Mouse (Mus musculus) kidney, embryonic 15.5 days (tissue): ENCODE data around the gene AW011738. TPM values are rescaled to one million over a fixed set of nuclear protein-coding genes. Genes with fewer than 3 reads are reported as not detected.
A peak's percentile ranks its signal among the peaks of the same experiment; 100 is the strongest.

Source experiments
- ATAC-seq: fragments of 200-750 bp; cut with Nextera tagmentation; replicated peaks from 2 replicates; pipeline ENCODE4 v1.8.0; 2017; ENCODE audit warnings: moderate TSS enrichment; ENCODE audit not compliant: low FRiP score
- H3K27ac ChIP-seq: fragments of 300-500 bp; sonication (generic); 2 replicates; pipeline ENCODE4 v1.5.1; 2015; ENCODE audit warnings: mild to moderate bottlenecking, inconsistent platforms
- H3K27me3 ChIP-seq: fragments of 300-500 bp; sonication (generic); 2 replicates; pipeline ENCODE4 v1.6.1; 2015; ENCODE audit warnings: inconsistent platforms
- H3K36me3 ChIP-seq: fragments of 300-500 bp; sonication (generic); 2 replicates; pipeline ENCODE4 v1.6.1; 2015; ENCODE audit warnings: inconsistent platforms
- H3K4me1 ChIP-seq: fragments of 300-500 bp; sonication (generic); 2 replicates; pipeline ENCODE4 v1.6.1; 2015; ENCODE audit warnings: inconsistent platforms
- H3K4me2 ChIP-seq: fragments of 300-500 bp; sonication (generic); 2 replicates; pipeline ENCODE4 v1.6.1; 2015; ENCODE audit warnings: moderate library complexity, mild to moderate bottlenecking, inconsistent platforms
- H3K4me3 ChIP-seq: fragments of 300-500 bp; sonication (generic); replicated peaks from 2 replicates; pipeline ENCODE4 v1.5.1; 2015; ENCODE audit warnings: mild to moderate bottlenecking, inconsistent platforms
- H3K9ac ChIP-seq: fragments of 300-500 bp; sonication (generic); 2 replicates; pipeline ENCODE4 v1.6.1; 2015; ENCODE audit warnings: mild to moderate bottlenecking, inconsistent platforms
- H3K9me3 ChIP-seq: fragments of 300-500 bp; sonication (generic); replicated peaks from 2 replicates; pipeline ENCODE4 v1.6.1; 2016; ENCODE audit warnings: inconsistent platforms
- WGBS: fragments of 180-500 bp; shearing (Covaris S2); methylation state at CpG from one replicate; pipeline ENCODE4 v1.1.7; 2015; ENCODE audit warnings: mixed read lengths; 5-methylcytosine and 5-hydroxymethylcytosine counted together
- polyA plus RNA-seq: library from polyadenylated mRNA; unstranded; fragments of >200 nt; fragmentation: Nextera tagmentation; extraction: Ambion mirVana; gene quantifications from 2 replicates; pipeline ENCODE4 v1.2.1, GENCODE M21; 2015

The AW011738 gene
- polyA plus RNA-seq, 1 experiment from 2014 or later, result 7.6 TPM

- ATAC-seq, result peak; percentile 3; the same call in 1 of the 2 replicates
- WGBS, result 70% methylated on average over 5 of the region's 5 CpGs
- H3K36me3 ChIP-seq, result peaks cover 51% of the 10 kb centered on the region
Observed at GRCm38 (mm10) chr4:156188162-156188810, 14.8 kb upstream of the AW011738 start.

GRCm38 (mm10) chr4:156188811-156189323, 14.2 kb upstream of the AW011738 start:
- H3K36me3 ChIP-seq, result peaks cover 46% of the 10 kb centered on the region

More at GRCm38 (mm10) chr4:156188162-156188810, 14.8 kb upstream of the AW011738 start:
- peaks cover 89% of the 10 kb centered on the region for H3K4me1 ChIP-seq
- H3K27ac ChIP-seq, result peak overlapping the region; percentile 87
- no peaks in the 10 kb centered on the region for H3K27me3 ChIP-seq
- H3K9ac ChIP-seq, result no peak overlapping the region
- H3K4me2 ChIP-seq, result peak overlapping the region; percentile 38
- H3K9me3 ChIP-seq, result no peaks in the 10 kb centered on the region
- no peak overlapping the region for H3K4me3 ChIP-seq

GRCm38 (mm10) chr4:156192421-156193199, 10.5 kb upstream of the AW011738 start:
- peak; percentile 16 for ATAC-seq
- Histone ChIP-seq H3K4me3 (no peak overlapping the region), H3K9ac (0 out of 2 replicates have a peak overlapping the region, but pooled peaks have one; percentile 21), H3K4me1 (peaks cover 91% of the 10 kb centered on the region), H3K9me3 (no peaks in the 10 kb centered on the region), H3K4me2 (peak overlapping the region; percentile 30), H3K27ac (peak overlapping the region; percentile 92), H3K27me3 (no peaks in the 10 kb centered on the region), H3K36me3 (peaks cover 35% of the 10 kb centered on the region)
- WGBS, result 32% methylated on average over 8 of the region's 8 CpGs

More at GRCm38 (mm10) chr4:156188811-156189323, 14.2 kb upstream of the AW011738 start:
- 29% methylated on average over 6 of the region's 6 CpGs for WGBS
- H3K9me3 ChIP-seq, result no peaks in the 10 kb centered on the region
- ATAC-seq, result peak; percentile 64
- H3K9ac ChIP-seq, result no peak overlapping the region
- no peak overlapping the region for H3K4me3 ChIP-seq
- H3K4me2 ChIP-seq, result peak overlapping the region; percentile 38
- H3K4me1 ChIP-seq, result peaks cover 95% of the 10 kb centered on the region
- peak overlapping the region; percentile 87 for H3K27ac ChIP-seq
- H3K27me3 ChIP-seq, result no peaks in the 10 kb centered on the region

GRCm38 (mm10) chr4:156193200-156193590, 9.9 kb upstream of the AW011738 start:
- ATAC-seq, result no peak
- Histone ChIP-seq H3K36me3 (peaks cover 35% of the 10 kb centered on the region), H3K4me1 (peaks cover 85% of the 10 kb centered on the region), H3K4me2 (peak overlapping the region; percentile 90), H3K27me3 (no peaks in the 10 kb centered on the region), H3K9me3 (no peaks in the 10 kb centered on the region), H3K27ac (peak overlapping the region; percentile 92), H3K9ac (0 out of 2 replicates have a peak overlapping the region, but pooled peaks have one; percentile 21), H3K4me3 (0 out of 2 replicates have a peak overlapping the region, but pooled peaks have one; percentile 3)
- 5% methylated on average over 2 of the region's 2 CpGs for WGBS

GRCm38 (mm10) chr4:156193906-156194305, 9.2 kb upstream of the AW011738 start:
- peaks cover 35% of the 10 kb centered on the region for H3K36me3 ChIP-seq
- no peaks in the 10 kb centered on the region for H3K9me3 ChIP-seq
- peaks cover 82% of the 10 kb centered on the region for H3K4me1 ChIP-seq
- no peak for ATAC-seq
- H3K4me2 ChIP-seq, result peak overlapping the region; percentile 90
- H3K27ac ChIP-seq, result peak overlapping the region; percentile 92
- H3K27me3 ChIP-seq, result no peaks in the 10 kb centered on the region
- no peak overlapping the region for H3K9ac ChIP-seq
- peak overlapping the region; percentile 97; the same call in 1 of the 2 replicates for H3K4me3 ChIP-seq
- WGBS, result 73% methylated on average over 5 of the region's 5 CpGs

GRCm38 (mm10) chr4:156194346-156194745, 8.8 kb upstream of the AW011738 start:
- Histone ChIP-seq H3K9me3 (no peaks in the 10 kb centered on the region), H3K27ac (peak overlapping the region; percentile 92), H3K27me3 (no peaks in the 10 kb centered on the region), H3K9ac (no peak overlapping the region), H3K36me3 (peaks cover 35% of the 10 kb centered on the region), H3K4me1 (peaks cover 80% of the 10 kb centered on the region), H3K4me3 (peak overlapping the region; percentile 97), H3K4me2 (peak overlapping the region; percentile 90)
- ATAC-seq, result no peak
- WGBS, result 48% methylated on average over 6 of the region's 6 CpGs

- peak overlapping the region; percentile 96 for H3K9ac ChIP-seq
- H3K9me3 ChIP-seq, result no peaks in the 10 kb centered on the region
- peak overlapping the region; percentile 97 for H3K4me3 ChIP-seq
- 3% methylated on average over 35 of the region's 35 CpGs for WGBS
- peak overlapping the region; percentile 92 for H3K27ac ChIP-seq
- no peaks in the 10 kb centered on the region for H3K27me3 ChIP-seq
- ATAC-seq, result no peak
- H3K36me3 ChIP-seq, result peaks cover 18% of the 10 kb centered on the region
- H3K4me2 ChIP-seq, result peak overlapping the region; percentile 90
- peaks cover 64% of the 10 kb centered on the region for H3K4me1 ChIP-seq
Observed at GRCm38 (mm10) chr4:156195927-156196870, 6.9 kb upstream of the AW011738 start.

- peak within 1 kb of the TSS; percentile 96 for H3K9ac ChIP-seq
- ATAC-seq, result peak; percentile 83
- H3K4me2 ChIP-seq, result peak within 1 kb of the TSS; percentile 90
- H3K4me1 ChIP-seq, result peaks cover 54% of the 10 kb centered on the region
- peak within 1 kb of the TSS; percentile 97 for H3K4me3 ChIP-seq
- 0 out of 2 replicates have a peak, but pooled peaks cover 2% of the 10 kb centered on the region for H3K27me3 ChIP-seq
- peaks cover 8% of the 10 kb centered on the region; the same call in 1 of the 2 replicates for H3K36me3 ChIP-seq
- H3K9me3 ChIP-seq, result no peaks in the 10 kb centered on the region
- peak within 1 kb of the TSS; percentile 97 for H3K27ac ChIP-seq
- 1% methylated on average over 29 of the region's 88 CpGs for WGBS
Observed at GRCm38 (mm10) chr4:156197131-156197828, 5.8 kb upstream of the AW011738 start, which contains the start of gene Agrn. Gene Agrn (minus strand): TSS chr4:156197488.

- Histone ChIP-seq H3K4me2 (peak overlapping the region; percentile 90), H3K27me3 (0 out of 2 replicates have a peak, but pooled peaks cover 2% of the 10 kb centered on the region), H3K4me3 (peak overlapping the region; percentile 97), H3K9me3 (no peaks in the 10 kb centered on the region), H3K36me3 (peaks cover 8% of the 10 kb centered on the region; the same call in 1 of the 2 replicates), H3K27ac (peak overlapping the region; percentile 97), H3K9ac (peak overlapping the region; percentile 43), H3K4me1 (peaks cover 54% of the 10 kb centered on the region)
- 0% methylated on average over 26 of the region's 26 CpGs for WGBS
- peak; percentile 93 for ATAC-seq
Observed at GRCm38 (mm10) chr4:156197829-156198205, 5.3 kb upstream of the AW011738 start.

- Histone ChIP-seq H3K4me1 (peaks cover 41% of the 10 kb centered on the region), H3K9me3 (no peaks in the 10 kb centered on the region), H3K36me3 (no peaks in the 10 kb centered on the region), H3K4me3 (no peak within 1 kb of the TSS), H3K9ac (no peak within 1 kb of the TSS), H3K27ac (no peak within 1 kb of the TSS), H3K4me2 (no peak within 1 kb of the TSS), H3K27me3 (peaks cover 14% of the 10 kb centered on the region)
- no peak for ATAC-seq
- 54% methylated on average over 10 of the region's 10 CpGs for WGBS
Observed at GRCm38 (mm10) chr4:156200623-156201475, 2.3 kb upstream of the AW011738 start, which contains the start of gene Isg15. Gene Isg15 (minus strand): TSS chr4:156200818.
